Mouse (Mus musculus): ENCODE results near the gene Avpr1b. TPM values are rescaled to one million over a fixed set of nuclear protein-coding genes. Genes with fewer than 3 reads are reported as not detected.
"Not testable (repeated sequence)": the region's sequence is repeated elsewhere in the genome, so short reads cannot be mapped to it uniquely, and the experiment has no call there.

Avpr1b gene
- polyA plus RNA-seq, 1 experiment from 2014 or later, result not detected

- no peak overlapping the region for H3K4me2 ChIP-seq (ENCODE audit: low read length)
- H3K4me1 ChIP-seq (ENCODE audit: control insufficient read depth in 2 of 2, insufficient read depth in 2 of 2, low read length in 2 of 2), result peaks cover 4 to 9% of the 10 kb centered on the region in 2 experiments; a peak in 1 of 4 replicates
- H3K27me3 ChIP-seq (ENCODE audit: control insufficient read depth, insufficient read depth, low read length), result no peaks in the 10 kb centered on the region
- WGBS, result 74% methylated on average over 3 of the region's 3 CpGs
- H3K4me3 ChIP-seq (ENCODE audit: control insufficient read depth in 1 of 2, insufficient read depth in 1 of 2, low read depth in 1 of 2, low read length in 2 of 2), result no peak overlapping the region
- no peaks in the 10 kb centered on the region for H3K36me3 ChIP-seq (ENCODE audit: control insufficient read depth, insufficient read depth, low read length)
- H3K9ac ChIP-seq (ENCODE audit: low read length), result no peak overlapping the region
- peaks cover 6% of the 10 kb centered on the region; the same call in 1 of the 2 replicates for H3K9me3 ChIP-seq (ENCODE audit: control insufficient read depth, low read length)
- no peak for ATAC-seq (ENCODE audit: insufficient number of reproducible peaks, insufficient read depth, low FRiP score, low read depth)
- H3K27ac ChIP-seq (replicated peaks in 1 of 2; ENCODE audit: control insufficient read depth in 1 of 2, insufficient read depth in 1 of 2, low read depth in 2 of 2, low read length in 2 of 2), result no peak overlapping the region
Measured at GRCm38 (mm10) chr1:131623644-131624043, 24.6 kb downstream of the Avpr1b start.

GRCm38 (mm10) chr1:131624175-131624835, 25.3 kb downstream of the Avpr1b start:
- Histone ChIP-seq H3K9ac (ENCODE audit: low read length) (no peak overlapping the region), H3K4me2 (ENCODE audit: low read length) (no peak overlapping the region), H3K4me1 (ENCODE audit: control insufficient read depth in 2 of 2, insufficient read depth in 2 of 2, low read length in 2 of 2) (peaks cover 4 to 9% of the 10 kb centered on the region in 2 experiments; a peak in 1 of 4 replicates), H3K27me3 (ENCODE audit: control insufficient read depth, insufficient read depth, low read length) (no peaks in the 10 kb centered on the region), H3K4me3 (ENCODE audit: control insufficient read depth in 1 of 2, insufficient read depth in 1 of 2, low read depth in 1 of 2, low read length in 2 of 2) (no peak overlapping the region), H3K36me3 (ENCODE audit: control insufficient read depth, insufficient read depth, low read length) (no peaks in the 10 kb centered on the region), H3K9me3 (ENCODE audit: control insufficient read depth, low read length) (peaks cover 6% of the 10 kb centered on the region; the same call in 1 of the 2 replicates), H3K27ac (replicated peaks in 1 of 2; ENCODE audit: control insufficient read depth in 1 of 2, insufficient read depth in 1 of 2, low read depth in 2 of 2, low read length in 2 of 2) (no peak overlapping the region; a peak in 1 of 4 replicates)
- WGBS, result 26% methylated on average over 3 of the region's 3 CpGs
- ATAC-seq (ENCODE audit: insufficient number of reproducible peaks, insufficient read depth, low FRiP score, low read depth), result no peak

- 83% methylated on average over 6 of the region's 6 CpGs for WGBS
Measured at GRCm38 (mm10) chr1:131626200-131626599, 27.2 kb downstream of the Avpr1b start.

DNA sequence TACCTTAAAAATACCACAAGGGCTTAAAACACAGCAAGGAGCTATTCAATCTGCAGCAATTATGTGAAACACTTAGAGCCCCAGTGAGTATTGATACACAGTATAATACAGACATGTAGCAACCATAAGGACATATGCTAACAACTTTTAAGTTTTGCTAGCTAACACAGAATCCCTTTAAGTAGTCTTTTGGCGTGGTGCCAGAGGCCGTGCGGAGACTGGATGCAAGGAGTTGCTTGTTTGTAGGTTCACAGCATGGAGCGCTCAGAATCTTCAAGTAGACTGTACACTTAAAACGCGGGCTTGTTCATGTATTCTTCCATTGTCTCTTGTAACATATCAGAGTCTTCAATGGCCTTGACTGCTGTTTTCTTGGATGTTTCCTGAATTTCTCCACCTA, 33.2 kb downstream of the Avpr1b start:
- ATAC-seq (ENCODE audit: insufficient number of reproducible peaks, insufficient read depth, low FRiP score, low read depth); H3K27me3 ChIP-seq (ENCODE audit: control insufficient read depth, insufficient read depth, low read length); H3K4me3 ChIP-seq (ENCODE audit: control insufficient read depth in 1 of 2, insufficient read depth in 1 of 2, low read depth in 1 of 2, low read length in 2 of 2); H3K36me3 ChIP-seq (ENCODE audit: control insufficient read depth, insufficient read depth, low read length); H3K4me2 ChIP-seq (ENCODE audit: low read length); H3K27ac ChIP-seq (replicated peaks in 1 of 2; ENCODE audit: control insufficient read depth in 1 of 2, insufficient read depth in 1 of 2, low read depth in 2 of 2, low read length in 2 of 2); H3K4me1 ChIP-seq (ENCODE audit: control insufficient read depth in 2 of 2, insufficient read depth in 2 of 2, low read length in 2 of 2); H3K9ac ChIP-seq (ENCODE audit: low read length); H3K9me3 ChIP-seq (ENCODE audit: control insufficient read depth, low read length): not testable (repeated sequence)
- 63% methylated on average over 6 of the region's 6 CpGs for WGBS

More at GRCm38 (mm10) chr1:131626200-131626599, 27.2 kb downstream of the Avpr1b start:
- no peaks in the 10 kb centered on the region for H3K27me3 ChIP-seq (ENCODE audit: control insufficient read depth, insufficient read depth, low read length)
- H3K4me2 ChIP-seq (ENCODE audit: low read length), result no peak overlapping the region
- no peak overlapping the region for H3K27ac ChIP-seq (replicated peaks in 1 of 2; ENCODE audit: control insufficient read depth in 1 of 2, insufficient read depth in 1 of 2, low read depth in 2 of 2, low read length in 2 of 2)
- no peaks in the 10 kb centered on the region for H3K36me3 ChIP-seq (ENCODE audit: control insufficient read depth, insufficient read depth, low read length)
- no peaks in the 10 kb centered on the region for H3K9me3 ChIP-seq (ENCODE audit: control insufficient read depth, low read length)
- H3K9ac ChIP-seq (ENCODE audit: low read length), result no peak overlapping the region
- H3K4me3 ChIP-seq (ENCODE audit: control insufficient read depth in 1 of 2, insufficient read depth in 1 of 2, low read depth in 1 of 2, low read length in 2 of 2), result no peak overlapping the region
- H3K4me1 ChIP-seq (ENCODE audit: control insufficient read depth in 2 of 2, insufficient read depth in 2 of 2, low read length in 2 of 2), result peaks cover 4 to 9% of the 10 kb centered on the region in 2 experiments; a peak in 1 of 4 replicates
- ATAC-seq (ENCODE audit: insufficient number of reproducible peaks, insufficient read depth, low FRiP score, low read depth), result no peak

GRCm38 (mm10) chr1:131634495-131634894, 35.5 kb downstream of the Avpr1b start:
- Histone ChIP-seq H3K4me3 (ENCODE audit: control insufficient read depth in 1 of 2, insufficient read depth in 1 of 2, low read depth in 1 of 2, low read length in 2 of 2) (no peak overlapping the region), H3K9ac (ENCODE audit: low read length) (no peak overlapping the region), H3K4me1 (ENCODE audit: control insufficient read depth in 2 of 2, insufficient read depth in 2 of 2, low read length in 2 of 2) (no peaks in the 10 kb centered on the region), H3K9me3 (ENCODE audit: control insufficient read depth, low read length) (no peaks in the 10 kb centered on the region), H3K36me3 (ENCODE audit: control insufficient read depth, insufficient read depth, low read length) (no peaks in the 10 kb centered on the region), H3K4me2 (ENCODE audit: low read length) (no peak overlapping the region), H3K27me3 (ENCODE audit: control insufficient read depth, insufficient read depth, low read length) (no peaks in the 10 kb centered on the region), H3K27ac (replicated peaks in 1 of 2; ENCODE audit: control insufficient read depth in 1 of 2, insufficient read depth in 1 of 2, low read depth in 2 of 2, low read length in 2 of 2) (no peak overlapping the region)
- ATAC-seq (ENCODE audit: insufficient number of reproducible peaks, insufficient read depth, low FRiP score, low read depth), result no peak

GRCm38 (mm10) chr1:131637791-131638540, 38.9 kb downstream of the Avpr1b start, which contains the start of gene Ctse:
Gene Ctse (plus strand): TSS chr1:131638306.
- Histone ChIP-seq H3K4me2 (ENCODE audit: low read length) (no peak within 1 kb of the TSS), H3K36me3 (ENCODE audit: control insufficient read depth, insufficient read depth, low read length) (no peaks in the 10 kb centered on the region), H3K4me1 (ENCODE audit: control insufficient read depth in 2 of 2, insufficient read depth in 2 of 2, low read length in 2 of 2) (no peaks in the 10 kb centered on the region), H3K9ac (ENCODE audit: low read length) (no peak within 1 kb of the TSS), H3K27ac (replicated peaks in 1 of 2; ENCODE audit: control insufficient read depth in 1 of 2, insufficient read depth in 1 of 2, low read depth in 2 of 2, low read length in 2 of 2) (no peak within 1 kb of the TSS), H3K4me3 (ENCODE audit: control insufficient read depth in 1 of 2, insufficient read depth in 1 of 2, low read depth in 1 of 2, low read length in 2 of 2) (no peak within 1 kb of the TSS), H3K9me3 (ENCODE audit: control insufficient read depth, low read length) (no peaks in the 10 kb centered on the region), H3K27me3 (ENCODE audit: control insufficient read depth, insufficient read depth, low read length) (no peaks in the 10 kb centered on the region)
- 47% methylated on average over 9 of the region's 9 CpGs for WGBS
- ATAC-seq (ENCODE audit: insufficient number of reproducible peaks, insufficient read depth, low FRiP score, low read depth), result no peak

DNA sequence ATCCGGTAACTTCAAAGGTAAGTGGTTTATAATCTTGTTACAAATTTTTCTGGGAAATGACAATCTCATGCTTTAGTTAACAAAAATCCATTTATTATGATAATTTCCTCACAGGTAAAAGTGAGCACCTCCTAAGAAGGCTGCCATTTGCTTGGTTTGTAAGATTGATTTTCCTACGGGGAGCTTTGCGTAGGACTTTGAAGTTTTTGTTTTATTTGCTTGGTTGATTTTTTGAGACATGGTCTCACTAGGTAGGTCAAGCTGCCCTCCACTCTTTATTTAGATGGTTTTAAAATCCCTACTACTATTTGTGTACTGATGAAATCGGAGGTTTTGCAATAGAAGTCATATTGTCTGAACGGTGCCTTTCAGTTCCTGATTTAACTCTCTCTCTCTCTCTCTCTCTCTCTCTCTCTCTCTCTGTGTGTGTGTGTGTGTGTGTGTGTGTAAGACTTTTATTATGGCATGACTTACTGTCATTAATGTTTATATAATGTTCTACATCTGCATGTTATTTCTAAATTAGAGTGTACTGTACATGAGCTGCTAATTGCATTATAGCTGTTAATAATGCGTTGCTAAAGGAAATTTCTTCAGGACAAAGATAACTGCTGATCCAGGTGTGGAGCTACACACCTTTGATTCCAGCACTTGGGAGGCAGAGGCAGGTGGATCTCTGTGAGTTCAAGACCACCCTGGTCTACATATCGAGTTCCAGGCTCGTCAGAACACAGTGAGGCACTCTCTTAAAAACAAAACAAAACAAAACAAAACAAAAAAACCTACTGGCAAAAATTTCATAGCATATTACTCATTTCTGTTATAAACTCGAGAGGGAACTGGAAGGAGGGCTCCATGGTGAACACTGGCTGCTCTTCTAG, 39.7 kb downstream of the Avpr1b start:
- Histone ChIP-seq H3K4me3 (ENCODE audit: control insufficient read depth in 1 of 2, insufficient read depth in 1 of 2, low read depth in 1 of 2, low read length in 2 of 2) (no peak overlapping the region), H3K27ac (replicated peaks in 1 of 2; ENCODE audit: control insufficient read depth in 1 of 2, insufficient read depth in 1 of 2, low read depth in 2 of 2, low read length in 2 of 2) (no peak overlapping the region)
- WGBS, result 88% methylated on average over 9 of the region's 9 CpGs

More for the DNA sequence above, 39.7 kb downstream of the Avpr1b start:
- H3K9me3 ChIP-seq (ENCODE audit: control insufficient read depth, low read length), result no peaks in the 10 kb centered on the region
- no peak for ATAC-seq (ENCODE audit: insufficient number of reproducible peaks, insufficient read depth, low FRiP score, low read depth)
- H3K27me3 ChIP-seq (ENCODE audit: control insufficient read depth, insufficient read depth, low read length), result no peaks in the 10 kb centered on the region
- H3K36me3 ChIP-seq (ENCODE audit: control insufficient read depth, insufficient read depth, low read length), result no peaks in the 10 kb centered on the region
- H3K4me2 ChIP-seq (ENCODE audit: low read length), result no peak overlapping the region
- no peaks in the 10 kb centered on the region for H3K4me1 ChIP-seq (ENCODE audit: control insufficient read depth in 2 of 2, insufficient read depth in 2 of 2, low read length in 2 of 2)
- no peak overlapping the region for H3K9ac ChIP-seq (ENCODE audit: low read length)

Data from heart, embryonic 14.5 days (tissue).